Mouse (Mus musculus): ENCODE results near the gene Abcc5. TPM values are rescaled to one million over a fixed set of nuclear protein-coding genes. Genes with fewer than 3 reads are reported as not detected.

The Abcc5 gene
- polyA plus RNA-seq, 1 experiment from 2014 or later, result 65.1 TPM

GRCm38 (mm10) chr16:20315266-20315665 lies 110.9 kb downstream of the Abcc5 start:
- no peak for ATAC-seq (ENCODE audit: low read depth)
- H3K9ac ChIP-seq (ENCODE audit: low read length), result no peak overlapping the region
- H3K9me3 ChIP-seq (ENCODE audit: control insufficient read depth, low read length), result no peaks in the 10 kb centered on the region
- 68% methylated on average over 4 of the region's 4 CpGs for WGBS
- H3K27ac ChIP-seq (ENCODE audit: low read length), result no peak overlapping the region
- no peaks in the 10 kb centered on the region for H3K36me3 ChIP-seq (ENCODE audit: control insufficient read depth, insufficient read depth, low read length)
- H3K27me3 ChIP-seq (ENCODE audit: control insufficient read depth, insufficient read depth, low read depth, low read length), result no peaks in the 10 kb centered on the region
- H3K4me3 ChIP-seq (ENCODE audit: low read length), result no peak overlapping the region
- no peaks in the 10 kb centered on the region for H3K4me1 ChIP-seq (replicated peaks; ENCODE audit: control insufficient read depth, insufficient read depth, low read length)
- no peak overlapping the region for H3K4me2 ChIP-seq (ENCODE audit: low read depth, low read length)

GRCm38 (mm10) chr16:20312272-20312671 lies 113.9 kb downstream of the Abcc5 start:
- Histone ChIP-seq H3K9me3 (ENCODE audit: control insufficient read depth, low read length) (no peaks in the 10 kb centered on the region), H3K4me3 (ENCODE audit: low read length) (no peak overlapping the region), H3K36me3 (ENCODE audit: control insufficient read depth, insufficient read depth, low read length) (no peaks in the 10 kb centered on the region), H3K9ac (ENCODE audit: low read length) (no peak overlapping the region), H3K27ac (ENCODE audit: low read length) (no peak overlapping the region), H3K4me1 (replicated peaks; ENCODE audit: control insufficient read depth, insufficient read depth, low read length) (no peaks in the 10 kb centered on the region), H3K27me3 (ENCODE audit: control insufficient read depth, insufficient read depth, low read depth, low read length) (no peaks in the 10 kb centered on the region), H3K4me2 (ENCODE audit: low read depth, low read length) (no peak overlapping the region)
- WGBS, result 51% methylated on average over 14 of the region's 14 CpGs
- no peak for ATAC-seq (ENCODE audit: low read depth)

GRCm38 (mm10) chr16:20301770-20302649 lies 124.2 kb downstream of the Abcc5 start, which contains the start of gene Parl:
Parl (minus strand) TSS chr16:20302387.
- H3K4me3 ChIP-seq (ENCODE audit: low read length), result peak within 1 kb of the TSS; percentile 91
- peak within 1 kb of the TSS; percentile 50 for H3K27ac ChIP-seq (ENCODE audit: low read length)
- H3K9me3 ChIP-seq (ENCODE audit: control insufficient read depth, low read length), result no peaks in the 10 kb centered on the region
- H3K4me2 ChIP-seq (ENCODE audit: low read depth, low read length), result peak within 1 kb of the TSS; percentile 78
- peak within 1 kb of the TSS; percentile 85 for H3K9ac ChIP-seq (ENCODE audit: low read length)
- peak; percentile 84 for ATAC-seq (ENCODE audit: low read depth)
- peaks cover 2% of the 10 kb centered on the region for H3K36me3 ChIP-seq (ENCODE audit: control insufficient read depth, insufficient read depth, low read length)
- H3K27me3 ChIP-seq (ENCODE audit: control insufficient read depth, insufficient read depth, low read depth, low read length), result no peaks in the 10 kb centered on the region
- peaks cover 11% of the 10 kb centered on the region for H3K4me1 ChIP-seq (replicated peaks; ENCODE audit: control insufficient read depth, insufficient read depth, low read length)
- under 1% methylated on average over 43 of the region's 52 CpGs for WGBS

- Histone ChIP-seq H3K4me2 (ENCODE audit: low read depth, low read length) (no peak overlapping the region), H3K27ac (ENCODE audit: low read length) (no peak overlapping the region)
- no peak for ATAC-seq (ENCODE audit: low read depth)
Measured at GRCm38 (mm10) chr16:20300076-20300475, 126.1 kb downstream of the Abcc5 start.

More at GRCm38 (mm10) chr16:20300076-20300475, 126.1 kb downstream of the Abcc5 start:
- WGBS, result 89% methylated on average over 2 of the region's 2 CpGs
- Histone ChIP-seq H3K27me3 (ENCODE audit: control insufficient read depth, insufficient read depth, low read depth, low read length) (no peaks in the 10 kb centered on the region), H3K9ac (ENCODE audit: low read length) (no peak overlapping the region), H3K4me3 (ENCODE audit: low read length) (no peak overlapping the region), H3K4me1 (replicated peaks; ENCODE audit: control insufficient read depth, insufficient read depth, low read length) (peaks cover 11% of the 10 kb centered on the region), H3K36me3 (ENCODE audit: control insufficient read depth, insufficient read depth, low read length) (peaks cover 9% of the 10 kb centered on the region), H3K9me3 (ENCODE audit: control insufficient read depth, low read length) (no peaks in the 10 kb centered on the region)

Other genes starting within 250 kb of the Abcc5 start
- 0.46 and 0.55 TPM in 2 replicates for gene Map6d1, start 185.0 kb downstream of the Abcc5 start, polyA plus RNA-seq (2015; fragmentation: Nextera tagmentation; extraction: Ambion mirVana)
- 74.8 and 76.6 TPM in 2 replicates for gene Parl, start 124.0 kb downstream of the Abcc5 start, polyA plus RNA-seq (2015; fragmentation: Nextera tagmentation; extraction: Ambion mirVana)
- gene Cyp2ab1, start 101.0 kb downstream of the Abcc5 start, polyA plus RNA-seq (2015; fragmentation: Nextera tagmentation; extraction: Ambion mirVana), result 0.18 TPM in 1 of 2 replicates, not detected in the other
- 93.5 and 94.5 TPM in 2 replicates for gene Eif2b5, start 72.4 kb upstream of the Abcc5 start, polyA plus RNA-seq (2015; fragmentation: Nextera tagmentation; extraction: Ambion mirVana)
- 17.4 and 19.9 TPM in 2 replicates for gene Dvl3, start 90.6 kb upstream of the Abcc5 start, polyA plus RNA-seq (2015; fragmentation: Nextera tagmentation; extraction: Ambion mirVana)
- 624 and 630 TPM in 2 replicates for gene Ap2m1, start 109.1 kb upstream of the Abcc5 start, polyA plus RNA-seq (2015; fragmentation: Nextera tagmentation; extraction: Ambion mirVana)
- 57.9 and 67.9 TPM in 2 replicates for gene Abcf3, start 122.2 kb upstream of the Abcc5 start, polyA plus RNA-seq (2015; fragmentation: Nextera tagmentation; extraction: Ambion mirVana)
- 0.49 and 0.93 TPM in 2 replicates for gene Vwa5b2, start 163.1 kb upstream of the Abcc5 start, polyA plus RNA-seq (2015; fragmentation: Nextera tagmentation; extraction: Ambion mirVana)
- gene Eef1akmt4, start 185.2 kb upstream of the Abcc5 start, polyA plus RNA-seq (2015; fragmentation: Nextera tagmentation; extraction: Ambion mirVana), result 24.4 and 25.6 TPM in 2 replicates
- gene Gm49333, start 185.2 kb upstream of the Abcc5 start, polyA plus RNA-seq (2015; fragmentation: Nextera tagmentation; extraction: Ambion mirVana), result not detected in 2 replicates
- gene Alg3, start 185.3 kb upstream of the Abcc5 start, polyA plus RNA-seq (2015; fragmentation: Nextera tagmentation; extraction: Ambion mirVana), result 29.1 and 31.5 TPM in 2 replicates
- gene Camk2n2, start 194.9 kb upstream of the Abcc5 start, polyA plus RNA-seq (2015; fragmentation: Nextera tagmentation; extraction: Ambion mirVana), result 0.59 and 0.88 TPM in 2 replicates
- 1.4 and 2.2 TPM in 2 replicates for gene Ece2, start 203.4 kb upstream of the Abcc5 start, polyA plus RNA-seq (2015; fragmentation: Nextera tagmentation; extraction: Ambion mirVana)
- 285 and 301 TPM in 2 replicates for gene Psmd2, start 225.3 kb upstream of the Abcc5 start, polyA plus RNA-seq (2015; fragmentation: Nextera tagmentation; extraction: Ambion mirVana)
- 139 and 140 TPM in 2 replicates for gene Eif4g1, start 241.9 kb upstream of the Abcc5 start, polyA plus RNA-seq (2015; fragmentation: Nextera tagmentation; extraction: Ambion mirVana)

Measured in lung, embryonic 16.5 days (tissue).